Mouse (Mus musculus): Measurements from ENCODE around the gene Gtsf1.

The Gtsf1 gene

DNA sequence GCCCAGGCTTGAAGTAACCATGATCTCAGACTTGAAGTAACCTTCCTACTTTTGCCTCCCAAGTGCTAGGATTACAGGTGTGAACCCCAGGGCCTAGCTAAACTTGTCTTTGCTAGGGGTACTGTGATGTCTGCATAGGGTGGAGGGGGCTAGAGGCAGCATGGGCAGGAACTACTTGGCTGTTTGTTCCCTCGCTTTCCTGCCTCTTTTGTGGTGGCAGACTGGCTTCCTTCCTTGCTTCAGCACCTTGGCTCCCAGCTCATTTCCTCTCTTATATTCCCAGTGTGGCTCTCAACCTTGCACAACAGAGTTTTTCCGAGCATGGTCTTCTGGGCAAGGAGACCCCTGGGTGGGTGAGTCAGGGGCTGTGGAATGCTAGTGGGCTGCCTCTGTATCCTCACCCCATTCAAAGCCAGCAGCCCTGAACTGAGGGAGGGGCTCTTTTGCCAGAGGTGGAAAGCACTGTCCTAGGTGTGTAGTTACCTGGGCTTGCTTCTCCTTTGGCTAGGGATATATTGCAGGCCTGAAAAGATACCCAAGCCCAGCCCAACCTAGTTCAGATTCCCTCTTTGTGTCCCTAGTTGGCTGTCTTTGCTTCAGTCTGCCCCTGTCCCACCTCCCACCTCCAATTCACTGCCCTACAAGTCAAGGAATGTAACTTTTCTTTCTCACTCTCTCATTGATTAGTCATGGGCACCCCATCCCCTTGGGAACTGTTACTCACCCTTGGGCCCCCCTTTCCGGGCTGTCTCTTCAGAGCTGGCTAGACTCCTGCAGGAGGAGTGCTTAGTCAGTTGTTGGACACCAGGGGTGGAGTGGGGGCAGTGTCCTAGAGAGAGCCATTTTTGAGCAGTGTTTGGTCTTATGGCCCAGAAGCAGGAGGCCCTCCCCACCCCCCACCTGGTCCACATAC, 52.3 kb downstream of the Gtsf1 start:
- no peak for DNase-seq (ENCODE audit: low spot score)

DNA sequence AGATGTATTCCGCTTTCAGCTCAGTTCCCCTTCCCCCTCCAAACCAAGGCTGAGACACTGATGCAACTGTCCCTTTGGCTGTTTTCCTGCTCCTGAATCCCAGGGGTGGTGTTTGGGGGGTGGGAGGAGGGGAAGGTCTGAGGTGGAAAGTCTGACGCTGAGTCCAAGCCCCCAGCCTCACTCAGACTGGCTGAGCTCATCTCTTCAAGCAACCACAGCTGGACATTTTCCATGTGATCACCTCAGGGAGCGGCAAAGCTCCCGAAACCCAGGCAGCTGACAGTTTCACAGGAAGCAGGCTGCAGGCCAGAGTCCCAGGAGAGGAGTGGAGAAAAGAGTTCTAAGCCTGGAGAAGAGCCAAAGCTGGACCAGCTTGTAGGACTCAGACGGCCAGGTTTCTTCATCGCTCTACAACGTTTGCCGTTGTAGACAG, 53.4 kb downstream of the Gtsf1 start:
- DNase-seq (ENCODE audit: low spot score) = no peak

DNA sequence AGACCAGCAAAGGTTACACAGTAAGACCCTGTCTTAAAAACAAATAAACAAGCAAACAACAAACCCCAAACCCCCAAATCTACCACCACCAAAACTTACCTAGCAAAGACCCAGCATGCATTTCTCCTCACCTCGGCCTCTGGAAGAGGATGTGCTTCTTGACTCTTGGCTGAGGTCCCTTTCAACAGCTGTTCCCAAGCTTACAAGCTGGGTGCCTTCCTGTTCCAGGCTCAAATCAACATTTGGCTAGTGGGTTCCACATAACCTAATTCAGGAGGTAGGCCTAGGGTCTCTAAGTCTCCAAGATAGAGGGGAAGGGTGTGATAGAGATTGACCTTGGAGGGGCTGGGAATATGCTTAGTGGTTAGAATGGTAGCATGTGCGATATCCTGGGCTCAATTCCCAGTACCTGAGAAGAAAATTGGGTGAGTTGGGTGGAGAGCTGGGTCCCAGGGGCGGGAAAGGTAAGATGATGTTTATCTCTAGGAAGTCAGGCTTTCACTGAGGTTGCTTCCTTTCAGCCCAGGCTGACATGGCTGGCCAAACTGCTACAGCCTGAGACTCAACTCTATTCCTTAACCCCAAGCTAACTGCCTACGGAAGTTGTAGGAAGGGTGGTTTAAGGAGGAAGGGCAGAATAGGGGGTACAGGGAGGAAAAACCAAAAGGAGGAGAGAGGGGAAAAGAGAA, 55.0 kb downstream of the Gtsf1 start:
- no peak for DNase-seq (ENCODE audit: low spot score)

GRCm38 (mm10) chr15:103372461-103372860, 57.8 kb downstream of the Gtsf1 start:
- DNase-seq (ENCODE audit: low spot score) = no peak

GRCm38 (mm10) chr15:103371741-103372140, 58.5 kb downstream of the Gtsf1 start:
- DNase-seq (ENCODE audit: low spot score) = no peak

DNA sequence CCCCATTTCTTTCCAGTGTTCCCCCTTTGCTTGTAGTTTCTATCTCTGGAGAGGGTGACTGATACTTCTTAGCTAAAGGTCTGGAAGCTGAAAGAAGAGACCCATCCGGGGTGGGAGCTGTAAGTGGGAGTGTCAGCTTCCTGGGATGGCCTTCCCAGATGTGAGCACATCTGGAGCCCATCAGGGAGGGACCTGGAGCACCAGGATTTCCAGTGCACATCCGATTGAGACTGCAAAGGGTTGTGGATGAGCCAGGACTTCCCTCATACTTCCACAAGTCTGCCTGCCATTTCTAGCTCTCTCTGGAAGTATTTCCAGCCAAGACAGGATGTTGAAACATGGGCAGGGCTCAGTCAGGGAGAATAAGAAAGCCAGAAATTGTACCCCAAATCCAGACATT, 59.1 kb downstream of the Gtsf1 start:
- DNase-seq (ENCODE audit: low spot score) = no peak

GRCm38 (mm10) chr15:103370462-103370861, 59.8 kb downstream of the Gtsf1 start:
- DNase-seq (ENCODE audit: low spot score) = no peak

GRCm38 (mm10) chr15:103369123-103369522, 61.1 kb downstream of the Gtsf1 start:
- DNase-seq (ENCODE audit: low spot score) = no peak

DNA sequence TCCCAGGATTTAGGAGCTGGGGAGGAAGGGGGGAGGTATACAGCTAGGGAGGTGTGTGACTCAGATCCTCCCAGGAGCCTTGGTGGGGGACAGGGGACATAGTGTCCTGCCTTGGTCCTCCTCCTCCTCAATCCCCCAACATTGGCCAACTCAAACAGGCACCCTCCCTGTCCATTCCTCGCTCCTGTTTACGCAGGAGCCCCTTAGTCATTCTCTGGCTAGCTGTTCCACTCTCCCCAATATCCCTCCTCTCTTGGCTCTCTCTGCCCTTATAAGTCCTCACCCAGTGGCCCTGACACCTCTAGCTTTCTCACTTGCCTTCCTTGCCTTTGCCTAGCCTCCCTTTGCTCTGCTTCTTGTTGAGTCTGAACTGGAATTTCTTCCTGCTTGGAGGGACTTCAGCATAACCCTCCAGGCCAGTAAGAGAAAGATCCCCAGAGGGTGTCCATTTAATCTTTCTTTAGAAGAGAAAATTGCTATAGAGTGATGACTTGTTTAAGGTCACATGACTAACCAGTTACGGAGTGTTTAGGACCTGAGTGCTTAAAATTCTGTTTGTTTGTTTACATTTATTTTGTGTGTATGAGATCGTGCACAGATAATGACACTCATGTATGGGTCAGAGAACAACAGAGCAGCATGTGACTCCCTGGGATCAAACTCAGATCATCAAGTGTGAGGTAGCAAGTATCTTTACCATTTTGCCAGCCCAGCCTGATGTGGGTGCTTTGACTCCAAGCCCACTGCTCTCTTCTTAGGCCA, 61.9 kb downstream of the Gtsf1 start:
- DNase-seq (ENCODE audit: low spot score) = no peak

- DNase-seq (ENCODE audit: low spot score) = peak; percentile 46
Measured at GRCm38 (mm10) chr15:103366376-103367149, 63.7 kb downstream of the Gtsf1 start, which contains the start of gene Itga5. Gene Itga5 (minus strand): TSS chr15:103366763.

DNA sequence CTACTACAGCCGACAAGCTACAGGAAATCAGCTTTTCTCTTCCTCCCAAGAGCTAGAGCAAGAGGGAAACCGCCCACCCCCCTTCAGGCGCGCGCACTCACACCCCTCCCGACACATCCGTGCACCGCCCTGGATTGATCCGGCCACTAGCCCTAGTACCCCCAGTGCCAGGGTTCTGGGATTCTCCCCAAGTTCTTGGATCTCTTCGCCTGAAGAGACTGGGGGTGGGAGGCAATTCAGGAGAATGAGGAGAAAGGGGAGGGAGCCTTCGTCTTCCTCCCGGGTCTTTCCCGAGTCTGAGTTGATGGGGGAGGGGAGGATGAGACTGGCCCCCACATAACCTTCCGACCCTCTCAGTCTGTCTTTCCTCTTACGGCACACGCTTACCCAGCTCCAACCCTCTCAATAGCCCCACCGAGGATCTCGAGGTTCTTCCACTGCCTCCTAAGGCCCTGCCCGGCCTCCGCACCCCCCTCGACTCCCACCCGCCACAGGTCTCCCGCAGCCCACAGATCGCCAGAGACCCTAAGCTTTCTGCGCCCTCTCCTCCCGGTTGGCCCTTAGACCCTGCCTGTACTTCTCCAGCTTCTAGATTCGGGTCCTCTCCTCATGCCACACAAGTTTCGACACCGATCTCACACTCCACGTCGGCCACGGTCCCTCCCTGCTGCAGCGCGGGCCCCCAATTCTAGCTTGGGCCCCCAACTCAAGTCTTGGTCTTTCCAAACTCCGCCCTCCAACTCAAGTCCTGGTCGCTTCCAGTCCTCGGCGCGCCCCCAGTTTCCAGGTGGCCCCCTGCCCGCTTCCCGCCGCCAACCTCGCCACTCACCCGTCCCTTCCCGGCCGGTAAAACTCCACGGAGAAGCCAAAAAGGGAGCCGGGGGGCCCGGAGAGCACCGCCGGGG, 64.5 kb downstream of the Gtsf1 start:
- DNase-seq (ENCODE audit: low spot score) = no peak

DNA sequence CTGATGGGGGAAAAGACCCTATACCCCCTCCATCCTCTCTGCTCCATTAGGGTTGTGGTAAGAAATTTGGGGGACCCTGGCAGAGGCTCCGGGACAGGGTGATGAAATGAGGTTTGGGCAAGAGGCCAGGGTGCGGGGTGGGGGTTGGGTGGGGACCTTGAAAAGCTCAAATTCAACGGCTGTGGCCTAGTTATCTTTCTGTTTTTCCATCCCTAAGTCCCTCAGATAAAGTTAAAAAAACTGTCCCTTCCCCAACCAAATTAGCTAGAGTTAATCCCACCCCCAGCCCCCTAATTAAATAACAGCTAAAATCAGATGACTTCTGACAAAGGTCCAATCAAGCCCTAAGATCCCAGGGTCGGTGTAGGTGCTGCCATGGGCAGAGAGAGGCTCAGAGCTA, 65.5 kb downstream of the Gtsf1 start:
- no peak for DNase-seq (ENCODE audit: low spot score)

- no peak for DNase-seq (ENCODE audit: low spot score)
Measured at GRCm38 (mm10) chr15:103363809-103364208, 66.5 kb downstream of the Gtsf1 start.

GRCm38 (mm10) chr15:103362950-103363349, 67.3 kb downstream of the Gtsf1 start:
- no peak for DNase-seq (ENCODE audit: low spot score)

DNA sequence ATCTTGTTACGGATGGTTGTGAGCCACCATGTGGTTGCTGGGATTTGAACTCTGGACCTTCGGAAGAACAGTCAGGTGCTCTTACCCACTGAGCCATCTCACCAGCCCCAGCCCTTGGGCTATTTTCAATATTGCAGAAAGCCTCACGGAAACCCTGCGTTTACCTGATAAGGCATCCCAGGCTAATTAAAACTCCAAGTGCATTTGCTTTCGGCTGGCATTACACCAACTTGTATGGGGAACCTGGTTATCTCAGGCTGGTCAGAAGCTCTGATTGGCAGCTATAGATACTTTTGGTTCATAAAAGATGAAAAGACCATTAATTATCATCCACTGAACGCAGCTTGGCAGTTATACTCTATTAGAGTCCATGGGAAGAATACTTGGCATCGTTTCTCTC, 67.9 kb downstream of the Gtsf1 start:
- DNase-seq (ENCODE audit: low spot score) = no peak

DNA sequence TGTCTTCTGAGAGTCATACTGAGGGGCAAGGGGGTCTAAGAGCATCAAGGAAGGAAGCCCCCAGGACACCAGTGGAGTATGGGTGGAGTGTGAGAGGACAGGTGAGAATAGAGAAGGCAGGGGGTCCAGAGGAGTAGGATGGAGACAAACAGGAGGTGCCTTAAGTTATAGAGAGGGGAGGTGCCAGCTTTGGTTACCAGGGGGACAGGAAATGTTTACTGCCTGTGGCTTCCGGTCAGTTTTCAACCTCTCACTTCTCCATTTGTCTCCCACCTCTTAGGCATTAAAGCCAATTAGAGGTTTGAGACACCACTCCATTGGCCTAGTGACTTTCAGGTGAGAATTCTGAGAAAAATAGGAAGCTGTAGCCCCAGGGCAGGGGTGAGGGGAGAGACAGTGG, 69.0 kb downstream of the Gtsf1 start:
- no peak for DNase-seq (ENCODE audit: low spot score)

- no peak for DNase-seq (ENCODE audit: low spot score)
Measured at GRCm38 (mm10) chr15:103359869-103360602, 70.2 kb downstream of the Gtsf1 start.

DNA sequence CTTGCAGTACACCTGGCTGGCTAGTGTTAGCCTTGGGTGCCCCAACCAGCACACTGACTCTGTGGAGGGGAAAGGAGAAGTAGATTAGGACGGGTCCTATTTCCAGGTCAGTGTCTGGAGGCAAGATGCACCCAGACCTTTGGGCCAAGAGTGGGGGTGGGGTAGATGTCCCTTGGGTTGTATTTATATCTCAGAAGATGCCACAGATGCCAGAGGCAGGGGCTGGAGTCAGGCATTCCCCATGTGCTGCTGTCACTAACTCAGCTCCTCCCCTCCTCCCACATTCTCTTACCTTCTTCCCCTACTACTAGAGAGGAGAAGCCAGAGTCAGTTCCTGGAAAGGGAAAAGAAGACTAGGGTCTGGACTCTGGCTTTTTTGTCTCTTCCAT, 71.2 kb downstream of the Gtsf1 start:
- DNase-seq (ENCODE audit: low spot score) = no peak

GRCm38 (mm10) chr15:103358278-103359121, 71.8 kb downstream of the Gtsf1 start:
- DNase-seq (ENCODE audit: low spot score) = no peak
